Mouse (Mus musculus): ENCODE results near the gene C1qtnf9. TPM values are rescaled to one million over a fixed set of nuclear protein-coding genes. Genes with fewer than 3 reads are reported as not detected.

The C1qtnf9 gene
- total RNA-seq, 2 experiments from 2014 or later: 0.28 to 0.37 TPM

- DNase-seq (ENCODE audit: low spot score in 2 of 2): peak; percentile 87 to 92
These were observed 16.7 kb downstream of the C1qtnf9 start, which contains the start of gene Mipep for GRCm38 (mm10) chr14:60784427-60785315. Gene Mipep, plus strand, starts transcription at chr14:60784573.

GRCm38 (mm10) chr14:60790103-60790502 is 22.2 kb downstream of the C1qtnf9 start:
- peak; percentile 37 to 72 for DNase-seq (ENCODE audit: low spot score in 2 of 2)

GRCm38 (mm10) chr14:60796600-60797322 is 28.8 kb downstream of the C1qtnf9 start:
- peak in 1 of 2 experiments; percentile 12 for DNase-seq (ENCODE audit: low spot score in 2 of 2)

GRCm38 (mm10) chr14:60797596-60797995 is 29.7 kb downstream of the C1qtnf9 start:
- no peak for DNase-seq (ENCODE audit: low spot score in 2 of 2)

GRCm38 (mm10) chr14:60798721-60799120 is 30.8 kb downstream of the C1qtnf9 start:
- no peak for DNase-seq (ENCODE audit: low spot score in 2 of 2)

GRCm38 (mm10) chr14:60799762-60800728 is 32.1 kb downstream of the C1qtnf9 start:
- DNase-seq (ENCODE audit: low spot score in 2 of 2): no peak

GRCm38 (mm10) chr14:60802026-60802425 is 34.1 kb downstream of the C1qtnf9 start:
- no peak for DNase-seq (ENCODE audit: low spot score in 2 of 2)

- DNase-seq (ENCODE audit: low spot score in 2 of 2): no peak
These were observed 37.0 kb downstream of the C1qtnf9 start for GRCm38 (mm10) chr14:60804978-60805377.

- no peak for DNase-seq (ENCODE audit: low spot score in 2 of 2)
These were observed 37.9 kb downstream of the C1qtnf9 start for GRCm38 (mm10) chr14:60805871-60806270.

- DNase-seq (ENCODE audit: low spot score in 2 of 2): peak in 1 of 2 experiments; percentile 31
These were observed 39.0 kb downstream of the C1qtnf9 start for GRCm38 (mm10) chr14:60806891-60807344.

- no peak for DNase-seq (ENCODE audit: low spot score in 2 of 2)
These were observed 41.9 kb downstream of the C1qtnf9 start for GRCm38 (mm10) chr14:60809881-60810280.

- no peak for DNase-seq (ENCODE audit: low spot score in 2 of 2)
These were observed 43.6 kb downstream of the C1qtnf9 start for GRCm38 (mm10) chr14:60811547-60811946.

- no peak for DNase-seq (ENCODE audit: low spot score in 2 of 2)
These were observed 47.2 kb downstream of the C1qtnf9 start for GRCm38 (mm10) chr14:60815098-60815497.

GRCm38 (mm10) chr14:60818045-60818444 is 50.1 kb downstream of the C1qtnf9 start:
- no peak for DNase-seq (ENCODE audit: low spot score in 2 of 2)

GRCm38 (mm10) chr14:60830096-60830495 is 62.2 kb downstream of the C1qtnf9 start:
- no peak for DNase-seq (ENCODE audit: low spot score in 2 of 2)

Other genes with a start within 250 kb of the C1qtnf9 start
- 10 to 100 TPM; 17.3 to 18.2 TPM for gene Spata13, start 134.1 kb upstream of the C1qtnf9 start, total RNA-seq (2021)
- 10 to 100 TPM; 25.9 TPM for gene Mipep, start 16.4 kb downstream of the C1qtnf9 start, total RNA-seq (2021)

Measured in left cerebral cortex, adult 18-20 months (tissue).